Mouse (Mus musculus): ENCODE results near the gene Tcte1.
A peak's percentile ranks its signal among the peaks of the same experiment; 100 is the strongest.

Gene Tcte1

GRCm38 (mm10) chr17:45515204-45515726, 8.0 kb upstream of the Tcte1 start:
- no peak for DNase-seq (ENCODE audit: low spot score in 2 of 2)

- DNase-seq (ENCODE audit: low spot score in 2 of 2): no peak
These were observed 7.4 kb upstream of the Tcte1 start for GRCm38 (mm10) chr17:45515806-45516205.

GRCm38 (mm10) chr17:45516488-45516887, 6.7 kb upstream of the Tcte1 start:
- DNase-seq (ENCODE audit: low spot score in 2 of 2): peak; percentile 63 to 89

GRCm38 (mm10) chr17:45517135-45517534, 6.1 kb upstream of the Tcte1 start:
- no peak for DNase-seq (ENCODE audit: low spot score in 2 of 2)

GRCm38 (mm10) chr17:45517549-45518215, 5.6 kb upstream of the Tcte1 start:
- no peak for DNase-seq (ENCODE audit: low spot score in 2 of 2)

GRCm38 (mm10) chr17:45518766-45519475, 4.3 kb upstream of the Tcte1 start:
- DNase-seq (ENCODE audit: low spot score in 2 of 2): no peak

GRCm38 (mm10) chr17:45520136-45520535, 3.1 kb upstream of the Tcte1 start:
- DNase-seq (ENCODE audit: low spot score in 2 of 2): no peak

GRCm38 (mm10) chr17:45524961-45525360, 1.7 kb downstream of the Tcte1 start:
- DNase-seq (ENCODE audit: low spot score in 2 of 2): no peak

GRCm38 (mm10) chr17:45526571-45526970, 3.3 kb downstream of the Tcte1 start:
- no peak for DNase-seq (ENCODE audit: low spot score in 2 of 2)

- no peak for DNase-seq (ENCODE audit: low spot score in 2 of 2)
These were observed 7.1 kb downstream of the Tcte1 start for GRCm38 (mm10) chr17:45530346-45530782.

GRCm38 (mm10) chr17:45532896-45533295, 9.7 kb downstream of the Tcte1 start:
- DNase-seq (ENCODE audit: low spot score in 2 of 2): no peak

- no peak for DNase-seq (ENCODE audit: low spot score in 2 of 2)
These were observed 13.0 kb downstream of the Tcte1 start for GRCm38 (mm10) chr17:45536264-45536663.

GRCm38 (mm10) chr17:45538394-45538793, 15.2 kb downstream of the Tcte1 start:
- DNase-seq (ENCODE audit: low spot score in 2 of 2): no peak

GRCm38 (mm10) chr17:45539664-45540063, 16.4 kb downstream of the Tcte1 start:
- DNase-seq (ENCODE audit: low spot score in 2 of 2): no peak

- DNase-seq (ENCODE audit: low spot score in 2 of 2): no peak
These were observed 18.9 kb downstream of the Tcte1 start for GRCm38 (mm10) chr17:45542129-45542528.

- no peak for DNase-seq (ENCODE audit: low spot score in 2 of 2)
These were observed 19.5 kb downstream of the Tcte1 start for GRCm38 (mm10) chr17:45542705-45543104.

- no peak for DNase-seq (ENCODE audit: low spot score in 2 of 2)
These were observed 19.9 kb downstream of the Tcte1 start for GRCm38 (mm10) chr17:45543115-45543514.

- no peak for DNase-seq (ENCODE audit: low spot score in 2 of 2)
These were observed 21.0 kb downstream of the Tcte1 start for GRCm38 (mm10) chr17:45544001-45544872.

- DNase-seq (ENCODE audit: low spot score in 2 of 2): no peak
These were observed 21.6 kb downstream of the Tcte1 start for GRCm38 (mm10) chr17:45544873-45545277.

- no peak for DNase-seq (ENCODE audit: low spot score in 2 of 2)
These were observed 22.2 kb downstream of the Tcte1 start for GRCm38 (mm10) chr17:45545278-45545961.

- no peak for DNase-seq (ENCODE audit: low spot score in 2 of 2)
These were observed 23.7 kb downstream of the Tcte1 start for GRCm38 (mm10) chr17:45546941-45547340.
